Mouse (Mus musculus) left cerebral cortex, adult 9 months (tissue): ENCODE results near the gene Rpp38.

ENCODE experiments used
- DNase-seq, 2 experiments: peaks; one replicate each; pipeline ENCODE4 v3.0.0; 2022; ENCODE audit warnings: low spot score in 2 of 2

Gene Rpp38

GRCm38 (mm10) chr2:3332484-3333242 lies at the start of gene Rpp38:
Gene Rpp38, minus strand, starts transcription at chr2:3332643.
- DNase-seq: peak; percentile 99

GRCm38 (mm10) chr2:3365127-3365526 lies 32.7 kb upstream of the Rpp38 start:
- DNase-seq: no peak

DNA sequence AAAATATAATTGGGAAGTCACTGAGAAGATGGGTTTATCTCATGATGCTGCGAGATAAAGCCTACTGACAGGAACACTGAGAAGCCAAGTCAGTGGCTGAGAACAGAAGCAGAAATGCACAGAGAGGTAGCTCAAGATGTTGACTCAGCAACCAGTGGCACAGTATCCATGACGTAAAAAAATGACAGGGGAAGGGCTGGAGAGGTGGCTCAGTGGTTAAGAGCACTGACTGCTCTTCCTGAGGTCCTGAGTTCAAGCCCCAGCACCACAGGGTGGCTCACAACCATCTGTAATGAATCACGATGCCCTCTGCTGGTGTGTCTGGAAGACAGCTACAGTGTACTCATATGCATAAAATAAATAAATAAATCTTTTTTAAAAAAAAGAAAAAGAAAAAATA lies 28.6 kb upstream of the Rpp38 start:
- DNase-seq: no peak

DNA sequence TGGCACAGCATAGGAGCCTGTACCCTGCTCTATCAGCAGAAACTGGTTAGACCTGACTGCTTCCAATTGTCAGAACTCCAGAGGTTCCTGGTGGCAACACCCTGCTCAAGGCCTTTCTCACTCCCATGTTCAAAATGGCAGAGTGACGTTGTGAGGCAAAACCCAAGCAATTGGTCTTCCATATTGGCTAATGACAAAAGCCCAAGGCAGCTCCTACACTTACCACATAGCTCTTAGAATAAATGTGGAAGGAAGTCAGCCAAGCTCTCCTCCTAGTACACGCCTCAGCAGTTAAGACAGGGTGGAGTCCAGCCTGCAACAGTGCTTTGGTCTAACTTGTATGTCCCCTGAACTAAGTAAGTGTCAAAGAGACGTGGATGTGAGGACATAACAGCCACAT lies 25.4 kb upstream of the Rpp38 start:
- DNase-seq: no peak

DNA sequence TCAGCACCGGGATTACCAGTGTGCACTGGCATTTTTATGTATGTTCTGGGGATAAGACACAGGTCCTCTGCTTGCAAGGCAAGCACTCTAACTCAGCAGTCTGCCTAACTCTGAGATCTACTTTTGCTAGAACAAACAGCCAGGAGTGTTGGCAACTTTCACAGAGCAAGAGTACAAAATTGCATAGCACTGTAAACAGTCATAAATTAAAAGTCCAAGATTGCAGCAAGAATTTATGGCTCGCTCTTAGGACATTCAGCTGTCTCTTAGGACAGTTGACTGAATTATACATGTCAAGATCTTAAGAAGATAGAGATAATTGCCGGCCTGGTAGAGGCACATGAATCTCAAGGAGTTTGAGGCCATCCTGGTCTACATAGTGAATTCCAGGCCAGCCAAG lies 23.9 kb upstream of the Rpp38 start:
- DNase-seq: no peak

- no peak for DNase-seq
Observed at GRCm38 (mm10) chr2:3355793-3356192, 23.4 kb upstream of the Rpp38 start.

DNA sequence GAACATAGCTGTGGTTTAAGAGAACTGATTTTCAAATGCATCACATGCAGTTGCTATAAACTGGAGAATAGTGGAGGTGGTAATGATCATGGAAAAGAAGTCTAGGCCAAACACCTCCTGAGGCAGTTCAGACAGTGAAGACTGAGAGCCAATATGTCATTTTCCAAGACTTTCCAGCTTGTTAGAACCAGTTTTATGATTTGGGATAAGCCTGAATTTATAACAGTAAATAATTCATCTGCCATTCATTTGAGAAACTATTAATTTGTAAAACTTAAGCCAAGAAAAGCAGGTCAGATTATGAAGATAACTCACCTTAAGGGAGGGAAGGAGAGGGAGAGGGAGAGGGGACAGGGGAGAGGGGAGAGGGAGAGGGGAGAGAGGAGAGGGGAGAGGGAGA lies 20.7 kb upstream of the Rpp38 start:
- DNase-seq: no peak

- DNase-seq: peak in 1 of 2 experiments; percentile 53
Observed at GRCm38 (mm10) chr2:3348919-3349318, 16.5 kb upstream of the Rpp38 start.

DNA sequence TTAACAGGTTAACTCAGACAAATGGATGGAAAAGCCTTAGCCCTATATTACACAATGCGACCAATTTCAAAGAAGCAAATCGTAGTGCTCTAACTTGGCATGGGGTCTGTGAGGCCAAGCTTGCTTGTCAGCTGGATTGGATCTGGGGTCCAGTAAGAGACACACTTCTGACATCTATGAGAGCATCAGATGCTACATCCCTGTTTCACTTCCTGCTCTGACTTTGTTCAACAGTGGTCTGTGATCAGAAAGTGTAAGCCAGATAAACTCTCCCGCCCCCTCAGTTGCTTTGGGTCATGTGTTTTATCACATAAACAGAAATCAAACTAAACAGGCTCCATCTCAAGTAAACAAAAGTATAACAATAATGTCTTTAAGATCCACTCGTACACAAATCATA lies 16.0 kb upstream of the Rpp38 start:
- no peak for DNase-seq

DNA sequence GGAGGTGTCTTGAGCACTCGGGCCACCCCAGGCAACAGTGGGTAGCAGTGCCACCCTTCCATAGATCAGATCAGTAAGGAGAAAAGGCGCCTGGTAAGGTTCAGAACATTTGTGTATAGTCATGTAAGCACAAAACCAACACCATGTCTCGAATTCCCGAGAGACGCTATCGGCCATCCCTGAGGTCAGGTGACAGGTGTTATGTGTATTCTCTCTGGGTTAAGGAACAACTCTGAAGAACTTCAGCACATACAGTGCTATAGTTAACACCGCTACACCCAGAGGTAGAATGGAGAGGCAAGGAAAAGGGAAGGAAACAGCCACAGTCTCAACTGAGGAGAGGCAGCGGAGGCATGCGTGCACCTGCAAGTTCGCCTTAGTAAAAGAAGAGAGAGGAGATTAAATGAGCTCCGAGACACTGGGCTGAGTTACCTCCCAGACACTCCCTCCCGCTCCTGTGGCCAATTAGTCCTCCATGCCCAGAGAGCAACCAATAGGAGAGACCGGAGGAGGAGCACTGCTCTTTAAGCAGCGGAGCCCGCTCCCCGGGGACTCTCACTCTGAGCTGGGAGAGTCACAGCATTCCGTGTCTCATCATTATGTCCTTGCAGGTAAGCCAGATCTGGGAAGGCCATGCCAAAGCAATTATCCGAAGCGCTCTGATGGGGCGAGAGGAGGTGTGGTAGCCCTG lies 3.3 kb upstream of the Rpp38 start, which contains the start of gene Acbd7:
TSS of gene Acbd7 (plus strand) at position 558 of the 691 bp plus-strand sequence.
- peak; percentile 44 to 69 for DNase-seq

DNA sequence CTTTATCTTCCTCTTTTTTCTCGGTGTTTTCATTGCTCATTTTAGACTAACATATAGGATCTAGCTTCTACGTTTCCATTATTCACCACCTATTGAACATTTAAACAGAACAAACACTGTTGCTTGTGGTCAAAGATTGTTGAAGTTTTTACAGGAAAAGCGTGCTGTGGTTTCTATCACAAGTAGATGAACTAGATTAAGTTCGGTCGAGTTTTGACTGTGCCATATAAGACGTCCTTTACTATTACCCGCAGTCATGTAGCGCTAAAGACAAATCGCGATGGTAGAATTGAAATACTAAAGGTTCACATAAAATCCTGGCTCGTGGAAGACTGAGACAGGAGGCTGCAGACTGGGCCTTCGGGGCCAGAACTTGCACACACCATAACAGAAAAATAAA lies 1.3 kb upstream of the Rpp38 start:
- DNase-seq: no peak

DNA sequence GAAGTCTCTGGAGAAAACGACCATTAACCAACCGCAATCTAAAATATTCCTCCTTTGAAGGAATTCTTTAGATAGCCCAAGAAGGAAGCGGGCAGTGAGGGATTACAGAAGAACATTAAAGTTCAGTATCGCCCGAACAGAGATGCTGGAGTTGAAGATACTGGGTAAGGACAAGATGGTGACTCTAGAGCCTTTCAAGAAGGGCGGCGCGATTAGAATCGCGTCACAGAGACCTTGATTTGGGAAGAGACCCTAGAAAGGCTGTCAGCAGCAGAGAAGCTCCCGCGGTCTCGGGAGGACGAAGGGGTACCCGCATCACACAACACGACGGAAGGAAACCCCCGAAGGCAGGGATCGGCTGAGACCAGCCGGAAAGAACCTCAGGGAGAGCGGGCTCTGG lies 387 bp downstream of the Rpp38 start:
- DNase-seq: no peak

- DNase-seq: no peak
Observed at GRCm38 (mm10) chr2:3331071-3331703, 1.3 kb downstream of the Rpp38 start.

DNA sequence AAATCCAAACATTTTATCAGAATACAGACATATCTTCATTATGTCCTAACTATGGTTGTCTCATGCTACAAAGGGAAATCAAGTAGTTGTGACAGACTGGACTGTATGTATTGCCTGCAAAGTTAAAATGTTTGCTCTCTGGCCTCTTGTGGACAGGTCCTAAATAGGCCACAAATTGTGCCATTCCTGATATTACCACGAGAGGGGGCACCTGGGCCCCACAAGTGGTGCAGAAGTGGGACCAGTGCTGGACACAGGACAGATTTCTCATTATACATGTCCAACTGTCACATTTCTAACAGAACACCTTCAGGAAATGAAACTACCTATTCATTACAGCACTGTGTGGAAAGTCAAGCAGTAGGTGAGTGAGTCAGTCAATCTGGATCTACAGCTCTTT lies 5.1 kb downstream of the Rpp38 start:
- DNase-seq: peak in 1 of 2 experiments; percentile 28

GRCm38 (mm10) chr2:3326547-3326946 lies 5.9 kb downstream of the Rpp38 start:
- no peak for DNase-seq

DNA sequence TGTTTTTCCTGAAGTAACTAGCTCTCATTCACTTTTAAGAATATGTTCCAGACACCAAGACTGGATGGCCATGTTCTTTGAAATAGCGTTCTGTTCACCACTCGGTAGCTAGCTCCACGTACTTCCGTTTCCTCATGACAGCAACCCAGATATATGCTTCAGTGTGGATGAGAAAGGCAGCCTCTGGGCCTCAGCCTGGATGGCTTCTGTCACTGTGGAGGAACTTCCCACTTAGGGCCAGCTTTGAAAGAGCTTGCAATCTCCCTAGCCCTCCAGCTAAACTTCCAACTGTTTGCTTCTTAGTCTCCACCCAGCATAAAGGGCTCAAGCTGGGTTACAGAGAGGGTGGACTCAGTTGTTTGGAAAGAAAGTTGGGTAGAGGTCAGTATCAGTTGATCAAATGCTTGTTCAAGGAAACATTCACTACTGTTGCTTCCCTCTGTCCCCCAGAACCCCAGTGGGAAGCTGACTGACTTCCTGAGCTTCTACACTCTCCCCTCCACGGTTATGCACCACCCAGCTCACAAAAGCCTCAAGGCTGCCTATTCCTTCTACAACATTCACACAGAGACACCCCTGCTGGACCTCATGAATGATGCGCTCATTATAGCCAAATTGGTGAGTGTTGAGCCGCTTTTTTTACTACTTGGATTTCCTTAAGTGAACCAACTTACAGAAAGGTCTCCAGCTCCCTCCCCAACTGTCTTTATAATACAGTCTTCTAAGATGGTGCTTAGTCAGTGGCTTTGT lies 7.9 kb downstream of the Rpp38 start:
- DNase-seq: no peak

GRCm38 (mm10) chr2:3323132-3323531 lies 9.3 kb downstream of the Rpp38 start:
- no peak for DNase-seq

GRCm38 (mm10) chr2:3305426-3306025 lies 26.9 kb downstream of the Rpp38 start:
- DNase-seq: peak in 1 of 2 experiments; percentile 48

GRCm38 (mm10) chr2:3295826-3296225 lies 36.6 kb downstream of the Rpp38 start:
- DNase-seq: no peak

DNA sequence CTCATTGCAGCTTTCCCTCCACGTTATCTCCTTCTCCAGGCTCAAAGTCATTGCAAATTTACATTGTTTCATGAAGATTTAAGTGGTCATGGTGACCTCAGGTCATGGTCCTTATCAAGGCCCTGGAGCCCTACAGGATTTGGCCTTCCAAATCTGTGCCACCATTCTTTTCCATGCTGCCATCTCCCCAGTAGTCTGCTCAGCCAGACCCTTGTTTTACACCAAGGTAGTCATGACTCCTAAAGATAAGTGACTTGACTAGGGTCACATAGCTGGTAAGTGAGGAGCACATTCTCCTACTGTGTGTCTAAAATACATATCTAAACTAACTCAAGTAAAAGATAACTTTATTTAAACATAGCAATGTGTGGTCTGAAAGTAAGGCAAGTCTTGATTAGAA lies 40.3 kb downstream of the Rpp38 start:
- DNase-seq: no peak

DNA sequence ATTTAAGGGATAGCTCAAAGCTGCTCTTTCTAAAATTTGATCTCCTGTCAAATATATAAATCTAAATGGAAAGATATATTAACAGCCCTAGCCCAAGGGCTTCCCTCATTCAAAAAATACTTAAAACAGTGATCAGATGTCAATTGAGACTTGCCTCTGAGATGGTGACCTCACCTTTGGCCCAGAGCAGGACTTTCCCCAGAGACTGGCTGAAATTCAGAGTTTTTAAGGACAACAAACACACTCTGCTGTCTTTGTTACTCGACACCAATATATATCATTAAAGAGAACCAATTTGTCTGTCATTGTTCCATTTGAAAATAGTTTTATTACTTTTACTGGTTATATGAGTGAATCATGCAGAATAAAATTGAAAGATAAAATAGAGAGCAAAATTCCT lies 42.9 kb downstream of the Rpp38 start:
- no peak for DNase-seq

- no peak for DNase-seq
Observed at GRCm38 (mm10) chr2:3286243-3286642, 46.2 kb downstream of the Rpp38 start.
